Mouse (Mus musculus) bone marrow macrophage, adult 2 months (primary cell): ENCODE measurements around the gene Cutal.

ENCODE experiments used
- CTCF ChIP-seq: IDR thresholded peaks from 2 replicates; pipeline ENCODE4 v1.5.1; 2012; ENCODE audit warnings: low read depth, mild to moderate bottlenecking, low read length, moderate library complexity
- POLR2A ChIP-seq: IDR thresholded peaks from 2 replicates; pipeline ENCODE4 v1.6.1; 2012; ENCODE audit warnings: mild to moderate bottlenecking, low read depth, low read length, borderline replicate concordance

DNA sequence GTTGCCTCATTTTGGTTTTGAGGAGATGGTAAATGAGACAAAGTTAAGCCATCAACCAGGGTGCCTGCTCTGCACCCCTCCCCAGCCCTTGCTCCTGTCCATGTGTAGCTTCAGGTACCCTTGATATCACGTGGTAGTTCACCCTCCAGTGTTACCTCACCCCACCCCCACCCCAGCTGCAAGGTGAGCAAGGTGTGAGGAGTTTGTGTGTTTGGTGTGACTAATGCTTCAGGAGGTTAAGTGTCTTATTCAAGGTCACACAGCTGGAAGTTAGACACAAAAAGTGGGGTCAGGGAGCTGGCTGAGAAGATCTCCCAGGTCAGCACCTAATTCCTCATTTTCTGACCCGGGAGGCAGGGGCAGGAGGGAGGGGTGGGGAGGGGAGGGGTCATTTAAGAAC is 48.5 kb downstream of the Cutal start:
- TF ChIP-seq CTCF (no peak), POLR2A (no peak)
